Mouse (Mus musculus) neural tube, embryonic 14.5 days (tissue): ENCODE data around the gene Zfp36l1. TPM values are rescaled to one million over a fixed set of nuclear protein-coding genes. Genes with fewer than 3 reads are reported as not detected.

Experiments
- ATAC-seq: fragments of 200-750 bp; cut with Nextera tagmentation; 2 replicates; pipeline ENCODE4 v1.8.0; 2017; ENCODE audit warnings: low read depth, mild to moderate bottlenecking, moderate TSS enrichment, moderate library complexity
- H3K27ac ChIP-seq: fragments of 300-500 bp; sonication (generic); 2 replicates; pipeline ENCODE4 v1.5.1; 2014; ENCODE audit warnings: low read depth, mild to moderate bottlenecking, control low read depth, low read length, moderate library complexity, mixed read lengths
- H3K27me3 ChIP-seq: fragments of 300-500 bp; sonication (generic); 2 replicates; pipeline ENCODE4 v1.6.1; 2014; ENCODE audit warnings: low read length; ENCODE audit not compliant: control insufficient read depth, insufficient read depth
- H3K36me3 ChIP-seq: fragments of 300-500 bp; sonication (generic); 2 replicates; pipeline ENCODE4 v1.6.1; 2014; ENCODE audit warnings: low read length, mixed read lengths; ENCODE audit not compliant: control insufficient read depth, insufficient read depth
- H3K4me1 ChIP-seq: fragments of 300-500 bp; sonication (generic); 2 replicates; pipeline ENCODE4 v1.6.1; 2014; ENCODE audit warnings: low read length; ENCODE audit not compliant: control insufficient read depth, insufficient read depth
- H3K4me2 ChIP-seq: fragments of 300-500 bp; sonication (generic); 2 replicates; pipeline ENCODE4 v1.6.1; 2014; ENCODE audit warnings: mild to moderate bottlenecking, low read depth, low read length, control low read depth
- H3K4me3 ChIP-seq: fragments of 300-500 bp; sonication (generic); 2 replicates; pipeline ENCODE4 v1.5.1; 2014; ENCODE audit warnings: low read depth, low read length, control low read depth, mixed read lengths
- H3K9ac ChIP-seq: fragments of 300-500 bp; sonication (generic); replicated peaks from 2 replicates; pipeline ENCODE4 v1.6.1; 2014; ENCODE audit warnings: low read depth, mild to moderate bottlenecking, control low read depth, low read length, mixed read lengths
- H3K9me3 ChIP-seq: fragments of 300-500 bp; sonication (generic); 2 replicates; pipeline ENCODE4 v1.6.1; 2016; ENCODE audit warnings: low read length; ENCODE audit not compliant: control insufficient read depth
- WGBS: fragments of 180-500 bp; shearing (Covaris S2); extraction: QIAGEN DNeasy Blood & Tissue Kit; methylation state at CpG from one replicate; pipeline ENCODE4 v1.1.7; 2014; 5-methylcytosine and 5-hydroxymethylcytosine counted together
- polyA plus RNA-seq: library from polyadenylated mRNA; unstranded; fragments of >200 nt; fragmentation: Nextera tagmentation; extraction: Ambion mirVana; gene quantifications from 2 replicates; pipeline ENCODE4 v1.2.1, GENCODE M21; 2014

The Zfp36l1 gene
- polyA plus RNA-seq, 1 experiment from 2014 or later = 26.6 TPM

DNA sequence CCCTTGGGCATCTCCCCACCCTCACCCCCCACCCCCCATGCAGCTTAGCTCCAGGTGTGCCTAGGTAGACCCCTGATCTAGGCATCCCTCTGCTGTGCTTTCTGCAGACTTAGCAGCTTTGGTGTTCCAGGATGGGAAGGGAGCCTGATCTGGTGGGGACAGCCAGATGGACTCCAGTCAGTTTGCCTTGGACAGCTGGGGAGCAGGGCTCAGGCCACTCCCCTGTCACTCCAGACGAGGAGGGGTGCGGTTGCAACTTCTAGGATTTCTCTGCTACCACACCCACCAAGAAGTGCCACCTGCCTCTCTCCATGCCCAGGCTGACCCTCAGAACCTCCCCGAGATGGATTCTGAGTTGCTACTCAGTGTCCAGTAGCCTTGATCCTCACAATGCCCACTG lies 11.4 kb upstream of the Zfp36l1 start:
- Histone ChIP-seq H3K27ac (no peak overlapping the region), H3K9ac (no peak overlapping the region), H3K9me3 (no peaks in the 10 kb centered on the region), H3K36me3 (no peaks in the 10 kb centered on the region), H3K4me2 (no peak overlapping the region), H3K27me3 (no peaks in the 10 kb centered on the region), H3K4me3 (no peak overlapping the region), H3K4me1 (peaks cover 5% of the 10 kb centered on the region)
- ATAC-seq = no peak
- WGBS = 86% methylated on average over 3 of the region's 3 CpGs

DNA sequence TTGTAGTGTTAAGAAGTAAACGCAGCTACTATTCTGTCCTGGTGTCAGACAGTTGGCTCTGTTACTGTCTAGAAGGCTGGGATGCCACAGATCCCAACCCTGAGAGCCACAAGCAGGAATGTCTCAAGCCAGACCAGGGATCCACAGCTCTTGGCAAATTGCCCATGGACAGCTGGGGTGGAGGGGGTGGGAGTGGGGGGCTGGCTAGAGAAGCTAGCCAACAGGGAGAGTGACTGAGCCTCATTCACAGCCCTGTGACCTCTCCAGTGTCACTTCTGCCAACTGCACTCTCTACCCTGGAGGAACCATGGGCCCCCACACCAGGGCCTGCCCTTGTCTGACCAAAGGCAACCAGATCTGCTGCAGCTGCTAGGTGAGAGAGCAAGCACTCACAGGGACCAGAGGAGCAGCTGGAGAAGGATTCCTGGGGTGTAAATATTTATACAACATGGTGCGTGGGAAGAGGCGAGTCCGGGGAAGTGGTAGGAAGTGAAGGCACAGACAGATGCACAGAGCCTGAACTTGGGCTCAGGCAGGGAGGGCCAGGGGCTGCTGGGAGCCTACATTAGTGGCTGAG lies 10.5 kb upstream of the Zfp36l1 start:
- Histone ChIP-seq H3K9ac (no peak overlapping the region), H3K4me1 (peaks cover 5% of the 10 kb centered on the region), H3K27me3 (no peaks in the 10 kb centered on the region), H3K4me2 (no peak overlapping the region), H3K9me3 (no peaks in the 10 kb centered on the region), H3K4me3 (no peak overlapping the region), H3K36me3 (no peaks in the 10 kb centered on the region), H3K27ac (peak overlapping the region; percentile 39; the same call in 1 of the 2 replicates)
- ATAC-seq = no peak; the same call in 1 of the 2 replicates
- WGBS = 44% methylated on average over 4 of the region's 4 CpGs

DNA sequence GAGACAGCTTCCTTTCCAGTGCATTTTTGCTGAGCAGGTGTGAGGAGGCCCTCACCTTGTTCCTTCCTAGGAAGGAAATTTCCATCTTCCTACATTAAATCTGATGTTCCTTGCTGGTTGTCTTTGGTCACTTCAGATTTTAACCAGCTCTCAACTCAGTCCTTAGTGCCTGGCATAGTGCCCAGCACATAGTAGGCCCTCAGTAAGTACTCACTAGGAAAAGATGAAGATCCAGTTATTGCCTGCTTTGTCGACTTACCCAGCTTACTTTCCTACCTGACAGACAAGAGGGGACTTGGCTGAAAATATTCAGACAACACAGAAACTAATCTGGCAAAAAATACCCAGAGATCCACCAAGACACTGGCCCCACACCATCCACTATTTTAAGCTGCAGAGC lies 8.6 kb upstream of the Zfp36l1 start:
- WGBS = 78% methylated on average over 1 of the region's 1 CpGs
- Histone ChIP-seq H3K4me3 (no peak overlapping the region), H3K36me3 (no peaks in the 10 kb centered on the region), H3K4me2 (no peak overlapping the region), H3K27me3 (no peaks in the 10 kb centered on the region), H3K9ac (no peak overlapping the region), H3K9me3 (no peaks in the 10 kb centered on the region), H3K27ac (no peak overlapping the region), H3K4me1 (peaks cover 8% of the 10 kb centered on the region)
- no peak for ATAC-seq

DNA sequence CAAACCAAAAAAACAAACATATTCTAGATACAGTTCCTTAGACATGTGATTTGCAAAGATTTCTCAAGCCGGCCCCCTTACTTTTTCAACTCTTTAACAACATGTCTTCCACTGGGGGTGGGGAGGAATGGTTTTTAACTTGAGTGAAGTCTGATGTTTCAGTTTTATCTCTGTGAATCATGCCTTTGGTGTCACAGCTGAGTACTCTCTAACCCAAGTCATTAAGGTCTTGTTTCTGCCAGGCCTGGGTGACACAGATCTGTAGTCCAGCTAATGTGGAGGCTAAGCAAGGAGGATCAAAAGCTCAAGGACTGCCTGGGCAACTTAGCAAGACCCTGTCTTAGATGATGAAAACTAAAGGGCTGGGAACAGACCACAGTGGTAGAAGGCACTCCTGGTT lies 5.8 kb upstream of the Zfp36l1 start:
- Histone ChIP-seq H3K36me3 (no peaks in the 10 kb centered on the region), H3K4me3 (no peak overlapping the region), H3K27ac (no peak overlapping the region), H3K9me3 (no peaks in the 10 kb centered on the region), H3K27me3 (peaks cover 4% of the 10 kb centered on the region), H3K4me1 (peaks cover 16% of the 10 kb centered on the region), H3K4me2 (no peak overlapping the region), H3K9ac (no peak overlapping the region)
- 88% methylated on average over 1 of the region's 1 CpGs for WGBS
- ATAC-seq = no peak

DNA sequence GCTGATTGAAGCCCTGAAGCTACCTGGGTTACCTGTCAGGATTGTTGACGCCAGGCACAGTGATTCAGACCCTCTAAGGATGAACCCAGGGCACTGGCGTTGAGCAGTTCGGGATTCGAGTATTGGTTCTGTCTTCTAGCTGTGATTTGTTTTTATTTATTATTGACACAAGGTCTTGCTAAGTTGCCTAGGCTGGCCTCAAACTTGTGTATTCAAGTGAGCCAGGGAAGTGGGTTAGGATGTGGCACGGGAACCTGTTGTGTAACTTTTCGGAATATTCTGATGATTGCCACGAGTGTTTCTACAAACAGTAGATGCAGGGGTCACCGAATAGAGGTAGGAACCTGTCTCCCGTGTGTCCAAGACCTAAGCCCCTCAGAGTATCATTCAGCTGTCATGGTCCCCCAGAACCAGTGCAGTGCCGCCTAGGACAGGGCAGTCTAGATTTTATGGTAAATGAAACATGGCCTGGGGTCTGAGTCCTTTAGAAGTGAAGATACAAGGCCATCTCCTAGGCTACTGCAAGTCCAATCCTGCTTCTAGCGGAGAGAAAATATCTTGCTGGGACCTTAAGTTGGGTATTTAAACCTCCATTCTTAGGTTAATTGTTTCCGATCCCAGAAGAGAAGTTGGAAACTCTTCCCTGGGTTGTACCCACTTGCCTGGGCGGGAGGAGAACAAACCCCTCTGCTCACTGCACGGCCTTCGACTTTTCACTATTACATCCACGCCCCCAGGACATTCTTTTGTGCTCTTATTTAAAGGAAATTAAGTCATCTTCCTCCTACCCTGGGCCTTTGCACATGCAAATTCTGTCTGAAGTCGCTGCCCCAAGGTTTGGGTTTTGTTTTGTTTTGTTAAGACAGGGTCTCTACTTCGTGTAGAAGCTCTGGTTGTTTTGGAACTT lies 3.6 kb upstream of the Zfp36l1 start:
- WGBS = 41% methylated on average over 18 of the region's 18 CpGs
- H3K9ac ChIP-seq = peak overlapping the region; percentile 84
- H3K9me3 ChIP-seq = no peaks in the 10 kb centered on the region
- peak overlapping the region; percentile 75 for H3K4me3 ChIP-seq
- H3K27ac ChIP-seq = peak overlapping the region; percentile 94
- H3K27me3 ChIP-seq = peaks cover 5% of the 10 kb centered on the region
- peak overlapping the region; percentile 90 for H3K4me2 ChIP-seq
- peaks cover 13% of the 10 kb centered on the region; the same call in 1 of the 2 replicates for H3K4me1 ChIP-seq
- peak; percentile 23; the same call in 1 of the 2 replicates for ATAC-seq
- H3K36me3 ChIP-seq = no peaks in the 10 kb centered on the region

DNA sequence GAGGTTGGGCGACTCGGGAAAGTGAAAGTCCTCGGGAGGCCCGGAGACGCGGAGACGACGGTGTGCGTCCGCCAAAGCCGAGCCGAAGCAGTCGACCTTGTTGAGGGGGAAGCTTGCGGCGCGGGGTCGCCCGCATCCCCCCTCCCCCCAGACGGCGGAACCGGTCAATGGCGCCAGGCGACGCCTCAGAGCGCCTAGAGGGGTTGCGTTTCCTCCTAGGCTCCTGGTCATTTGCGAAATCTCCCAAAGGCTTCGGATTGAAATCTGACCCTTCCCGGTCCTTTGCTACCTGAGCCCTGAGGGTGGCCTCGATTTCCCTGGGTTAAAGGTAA lies 3.0 kb upstream of the Zfp36l1 start:
- H3K27ac ChIP-seq = peak overlapping the region; percentile 94
- H3K27me3 ChIP-seq = peaks cover 5% of the 10 kb centered on the region
- H3K4me3 ChIP-seq = peak overlapping the region; percentile 75
- peaks cover 13% of the 10 kb centered on the region; the same call in 1 of the 2 replicates for H3K4me1 ChIP-seq
- H3K4me2 ChIP-seq = peak overlapping the region; percentile 90
- WGBS = under 1% methylated on average over 30 of the region's 30 CpGs
- H3K36me3 ChIP-seq = no peaks in the 10 kb centered on the region
- H3K9ac ChIP-seq = peak overlapping the region; percentile 84
- no peaks in the 10 kb centered on the region for H3K9me3 ChIP-seq
- no peak; the same call in 1 of the 2 replicates for ATAC-seq

DNA sequence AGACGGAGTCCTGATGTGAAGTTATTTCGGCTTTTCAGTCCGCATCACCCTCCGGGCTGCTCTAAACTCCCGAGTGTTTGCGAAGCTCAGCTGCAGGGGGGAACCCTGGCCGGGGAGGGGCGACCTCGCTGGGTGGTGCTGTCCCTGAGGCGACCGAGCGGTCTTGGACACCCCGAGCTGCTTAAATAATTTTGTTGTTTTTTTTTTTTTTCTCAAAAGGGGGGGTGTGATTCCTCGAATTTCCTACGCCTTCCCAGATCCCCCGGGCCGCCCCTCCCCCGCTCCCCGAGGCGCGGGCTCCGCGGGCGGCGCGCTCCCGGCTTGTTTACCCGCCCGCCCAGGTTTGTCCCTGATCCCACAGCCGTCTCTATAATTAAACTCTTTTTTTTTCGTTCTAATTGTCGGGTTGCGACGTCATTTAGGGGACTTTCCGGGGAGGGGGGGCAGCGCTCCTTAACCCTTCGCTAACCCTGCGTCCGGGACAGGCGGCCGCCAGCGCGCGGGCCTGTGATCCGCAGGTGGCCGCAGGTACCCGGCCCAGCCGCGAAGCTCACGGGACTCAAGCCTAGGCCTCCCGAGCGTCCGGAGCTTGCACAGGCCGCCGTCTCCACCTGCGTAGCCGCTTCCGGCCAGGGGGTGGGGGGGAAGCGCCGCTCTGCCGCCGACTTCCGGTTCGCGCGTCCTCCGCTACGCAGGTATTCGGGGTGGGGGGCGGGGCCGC lies 2.5 kb upstream of the Zfp36l1 start:
- H3K36me3 ChIP-seq = no peaks in the 10 kb centered on the region
- under 1% methylated on average over 67 of the region's 71 CpGs for WGBS
- peak overlapping the region; percentile 75 for H3K4me3 ChIP-seq
- ATAC-seq = peak; percentile 91
- peak overlapping the region; percentile 84 for H3K9ac ChIP-seq
- peaks cover 13% of the 10 kb centered on the region; the same call in 1 of the 2 replicates for H3K4me1 ChIP-seq
- H3K9me3 ChIP-seq = no peaks in the 10 kb centered on the region
- H3K27me3 ChIP-seq = peaks cover 5% of the 10 kb centered on the region
- H3K4me2 ChIP-seq = peak overlapping the region; percentile 90
- H3K27ac ChIP-seq = peak overlapping the region; percentile 94

DNA sequence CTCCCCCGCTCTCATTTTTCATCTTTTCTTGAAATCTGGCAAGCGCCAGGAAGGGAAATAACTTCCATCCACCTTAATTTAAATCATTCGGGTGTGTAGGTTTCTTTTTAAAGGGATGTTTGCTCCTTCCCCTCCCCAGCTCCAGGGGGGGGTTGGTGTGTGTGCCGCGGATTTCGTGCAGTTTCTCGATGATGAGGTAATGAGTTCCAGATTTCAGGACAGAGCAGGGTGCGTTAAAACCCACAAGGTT lies 2.0 kb upstream of the Zfp36l1 start:
- WGBS = under 1% methylated on average over 8 of the region's 8 CpGs
- Histone ChIP-seq H3K4me1 (peaks cover 13% of the 10 kb centered on the region; the same call in 1 of the 2 replicates), H3K9me3 (no peaks in the 10 kb centered on the region), H3K4me2 (peak overlapping the region; percentile 90), H3K36me3 (no peaks in the 10 kb centered on the region), H3K4me3 (peak overlapping the region; percentile 75), H3K9ac (peak overlapping the region; percentile 84), H3K27me3 (peaks cover 5% of the 10 kb centered on the region), H3K27ac (peak overlapping the region; percentile 94)
- ATAC-seq = no peak
